Mouse (Mus musculus) kidney, adult 8-10 months (tissue): Measurements from ENCODE around the gene Pacsin2.
A peak's percentile ranks its signal among the peaks of the same experiment; 100 is the strongest.

Source experiments
- DNase-seq, 2 experiments: peaks; one replicate each; pipeline ENCODE4 v3.0.0; 2022

Pacsin2 gene

GRCm38 (mm10) chr15:83448646-83449045 lies 15.8 kb downstream of the Pacsin2 start:
- peak in 1 of 2 experiments; percentile 54 for DNase-seq

- DNase-seq, result no peak
These were observed 16.4 kb downstream of the Pacsin2 start for GRCm38 (mm10) chr15:83447791-83448544.

GRCm38 (mm10) chr15:83445908-83446307 lies 18.5 kb downstream of the Pacsin2 start:
- no peak for DNase-seq

- no peak for DNase-seq
These were observed 19.0 kb downstream of the Pacsin2 start for GRCm38 (mm10) chr15:83445383-83445782.

GRCm38 (mm10) chr15:83444425-83444824 lies 20.0 kb downstream of the Pacsin2 start:
- DNase-seq, result peak; percentile 84 to 88

GRCm38 (mm10) chr15:83442495-83443037 lies 21.8 kb downstream of the Pacsin2 start:
- DNase-seq, result no peak

GRCm38 (mm10) chr15:83440726-83441125 lies 23.7 kb downstream of the Pacsin2 start:
- DNase-seq, result no peak

- DNase-seq, result no peak
These were observed 27.9 kb downstream of the Pacsin2 start for GRCm38 (mm10) chr15:83436541-83436940.

- no peak for DNase-seq
These were observed 28.9 kb downstream of the Pacsin2 start for GRCm38 (mm10) chr15:83435324-83436090.

GRCm38 (mm10) chr15:83434692-83435091 lies 29.7 kb downstream of the Pacsin2 start:
- DNase-seq, result no peak

GRCm38 (mm10) chr15:83433344-83433743 lies 31.1 kb downstream of the Pacsin2 start:
- no peak for DNase-seq

- DNase-seq, result peak; percentile 81 to 87
These were observed 32.0 kb downstream of the Pacsin2 start for GRCm38 (mm10) chr15:83432231-83433031.

GRCm38 (mm10) chr15:83430986-83431763 lies 33.2 kb downstream of the Pacsin2 start:
- no peak for DNase-seq

- DNase-seq, result no peak
These were observed 34.0 kb downstream of the Pacsin2 start for GRCm38 (mm10) chr15:83430419-83430818.

- DNase-seq, result no peak
These were observed 35.8 kb downstream of the Pacsin2 start for GRCm38 (mm10) chr15:83428586-83428985.

- DNase-seq, result no peak
These were observed 36.9 kb downstream of the Pacsin2 start for GRCm38 (mm10) chr15:83427294-83428163.

- DNase-seq, result no peak
These were observed 38.6 kb downstream of the Pacsin2 start for GRCm38 (mm10) chr15:83425794-83426193.

- no peak for DNase-seq
These were observed 39.1 kb downstream of the Pacsin2 start for GRCm38 (mm10) chr15:83425277-83425676.

- no peak for DNase-seq
These were observed 40.6 kb downstream of the Pacsin2 start for GRCm38 (mm10) chr15:83423589-83424384.

GRCm38 (mm10) chr15:83422299-83422981 lies 42.0 kb downstream of the Pacsin2 start:
- no peak for DNase-seq
